Comparison of ENCODE assay signal across 14 mouse cellular contexts in the genomic region with DNA sequence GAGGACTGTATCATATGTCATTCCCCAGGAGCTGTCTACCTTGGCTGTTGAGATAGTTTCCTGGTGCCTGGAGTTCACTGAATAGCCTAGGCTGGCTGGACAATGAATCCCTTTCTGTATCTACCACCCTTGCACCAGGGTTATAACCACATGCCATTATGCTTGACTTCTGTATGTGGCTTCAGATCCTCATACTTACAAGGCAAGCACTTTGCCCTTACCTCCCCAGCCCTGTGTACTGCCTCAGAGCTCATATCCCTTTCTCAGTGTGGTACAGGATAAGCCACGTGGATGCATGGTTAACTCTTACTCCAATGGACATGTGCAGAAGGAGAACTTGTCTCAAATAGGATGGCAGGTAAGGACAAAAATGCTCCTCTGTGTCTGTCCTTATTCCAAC.
"Had no signal": no experiment of that assay in that cellular context is flagged by ENCODE, and none has a peak within 500 bp of the region (broad histone marks: within the 10 kb centered on the region; RNA-seq: fewer than 3 reads in every experiment).

No protein-coding gene starts in this region.

- H3K4me1 ChIP-seq: limb, embryonic 12.5 days; limb, embryonic 15.5 days; lung, embryonic 15.5 days; midbrain, embryonic 12.5 days; midbrain, embryonic 15.5 days; neural tube, embryonic 13.5 days; stomach, embryonic 15.5 days had no signal

- H3K4me3 ChIP-seq: limb, embryonic 12.5 days; limb, embryonic 15.5 days; lung, embryonic 15.5 days; midbrain, embryonic 12.5 days; midbrain, embryonic 15.5 days; myocyte; neural tube, embryonic 13.5 days; stomach, embryonic 15.5 days had no signal

- ATAC-seq: midbrain, embryonic 15.5 days had no signal

- DNase-seq: kidney, adult 18-20 months; kidney, postnatal 14 days; kidney, postnatal 4 days; left cerebral cortex, postnatal 4 days; retina, postnatal 1 day had no signal

- H3K27ac ChIP-seq: limb, embryonic 12.5 days; limb, embryonic 15.5 days; liver, embryonic 14.5 days; lung, embryonic 15.5 days; midbrain, embryonic 12.5 days; midbrain, embryonic 15.5 days; neural tube, embryonic 13.5 days; stomach, embryonic 15.5 days had no signal
